Mouse (Mus musculus): ENCODE results near the gene Col12a1.
"Not testable (repeated sequence)": the region's sequence is repeated elsewhere in the genome, so short reads cannot be mapped to it uniquely, and the experiment has no call there.

Gene Col12a1

DNA sequence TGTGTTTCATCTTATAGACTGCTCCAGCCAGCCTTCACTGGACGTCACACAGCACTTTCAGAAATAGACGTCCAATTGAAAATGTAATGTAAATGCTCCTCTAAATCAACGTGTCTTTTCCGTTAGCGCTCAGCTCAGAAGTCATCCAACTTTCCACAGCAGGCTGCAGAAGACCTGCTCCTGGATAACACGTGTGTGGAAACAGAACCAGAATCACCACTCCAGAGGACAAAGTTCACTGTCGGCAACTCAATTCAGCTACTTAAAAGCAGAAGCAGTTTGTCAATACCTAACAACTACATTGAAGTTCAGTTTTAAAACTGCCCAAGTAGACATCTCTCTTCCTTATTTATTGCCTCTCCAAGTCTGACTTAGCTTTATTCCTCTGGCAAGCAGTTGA lies 29.3 kb downstream of the Col12a1 start:
- no peak for DNase-seq

GRCm38 (mm10) chr9:79687227-79687626 lies 31.4 kb downstream of the Col12a1 start:
- DNase-seq, result no peak

DNA sequence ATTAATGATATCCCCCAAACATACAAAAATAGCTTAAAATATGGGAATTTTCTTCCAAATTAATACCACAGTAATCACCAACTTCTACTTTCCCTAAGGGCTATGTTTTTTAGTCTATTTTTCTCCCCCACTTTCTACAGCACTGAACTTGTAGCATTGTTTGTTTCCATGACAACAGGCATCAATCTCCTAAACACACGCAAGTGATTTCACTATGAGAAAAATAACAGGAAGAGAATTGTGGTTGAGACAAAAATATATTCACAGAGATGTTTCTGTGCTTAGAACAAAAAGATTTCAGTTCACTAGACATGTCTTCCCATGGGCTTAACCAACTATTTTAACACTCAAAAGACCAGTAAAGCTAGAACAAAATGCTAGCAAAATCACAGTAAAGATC lies 32.6 kb downstream of the Col12a1 start:
- no peak for DNase-seq

DNA sequence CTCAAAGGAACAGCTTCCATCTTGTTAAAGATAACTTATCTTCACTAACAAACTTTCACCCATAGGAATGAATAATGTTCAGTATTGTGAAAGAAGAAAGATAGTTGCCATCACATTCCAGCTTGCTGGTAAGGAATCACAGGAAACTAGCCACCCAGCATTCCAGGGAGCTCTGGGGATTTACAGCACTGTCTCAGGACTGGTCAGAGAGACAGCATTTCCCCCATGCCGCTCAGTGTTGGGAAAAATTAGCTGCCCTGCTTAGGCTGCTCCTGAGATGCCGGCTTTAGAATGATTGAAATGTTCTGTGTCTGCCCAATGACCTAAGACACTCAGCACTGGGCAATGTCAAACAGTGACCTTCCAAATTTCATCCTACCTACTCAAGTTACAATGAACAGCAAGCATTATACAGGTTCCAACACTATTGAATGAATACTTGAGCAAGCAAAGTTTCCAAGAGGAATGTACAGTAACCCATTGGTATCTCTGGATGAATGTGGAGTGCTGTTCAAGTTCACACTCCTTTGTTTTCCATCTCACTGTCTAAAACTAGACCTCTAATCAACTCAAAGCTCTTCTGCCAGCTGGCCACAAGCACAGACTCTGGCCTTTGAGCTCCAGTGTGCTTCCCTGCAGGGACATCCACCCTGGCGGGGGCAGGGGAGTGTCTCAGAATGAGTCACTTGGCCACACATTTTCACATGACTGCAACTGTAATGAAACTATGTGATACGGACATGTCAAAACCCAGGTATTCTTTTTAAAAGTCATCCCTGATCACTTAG lies 38.0 kb downstream of the Col12a1 start:
- no peak for DNase-seq

DNA sequence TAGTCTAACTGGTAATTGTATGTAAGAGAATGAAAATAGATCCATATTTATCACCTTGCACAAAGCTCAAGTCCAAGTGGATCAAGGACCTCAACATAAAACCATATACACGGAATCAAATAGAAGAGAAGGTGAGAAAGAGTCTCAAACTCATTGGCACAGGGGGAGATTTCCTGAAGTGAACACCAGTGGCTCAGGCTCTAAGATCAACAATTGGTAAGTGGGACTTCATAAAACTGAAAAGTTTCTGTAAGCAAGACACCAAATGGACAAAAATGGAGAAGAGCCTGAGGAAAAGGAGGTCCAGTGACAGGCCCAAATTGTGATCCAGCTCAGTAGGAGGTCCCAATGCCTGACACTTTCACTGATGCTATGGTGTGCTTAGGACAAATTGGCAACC lies 49.8 kb downstream of the Col12a1 start:
- DNase-seq, result not testable (repeated sequence)

DNA sequence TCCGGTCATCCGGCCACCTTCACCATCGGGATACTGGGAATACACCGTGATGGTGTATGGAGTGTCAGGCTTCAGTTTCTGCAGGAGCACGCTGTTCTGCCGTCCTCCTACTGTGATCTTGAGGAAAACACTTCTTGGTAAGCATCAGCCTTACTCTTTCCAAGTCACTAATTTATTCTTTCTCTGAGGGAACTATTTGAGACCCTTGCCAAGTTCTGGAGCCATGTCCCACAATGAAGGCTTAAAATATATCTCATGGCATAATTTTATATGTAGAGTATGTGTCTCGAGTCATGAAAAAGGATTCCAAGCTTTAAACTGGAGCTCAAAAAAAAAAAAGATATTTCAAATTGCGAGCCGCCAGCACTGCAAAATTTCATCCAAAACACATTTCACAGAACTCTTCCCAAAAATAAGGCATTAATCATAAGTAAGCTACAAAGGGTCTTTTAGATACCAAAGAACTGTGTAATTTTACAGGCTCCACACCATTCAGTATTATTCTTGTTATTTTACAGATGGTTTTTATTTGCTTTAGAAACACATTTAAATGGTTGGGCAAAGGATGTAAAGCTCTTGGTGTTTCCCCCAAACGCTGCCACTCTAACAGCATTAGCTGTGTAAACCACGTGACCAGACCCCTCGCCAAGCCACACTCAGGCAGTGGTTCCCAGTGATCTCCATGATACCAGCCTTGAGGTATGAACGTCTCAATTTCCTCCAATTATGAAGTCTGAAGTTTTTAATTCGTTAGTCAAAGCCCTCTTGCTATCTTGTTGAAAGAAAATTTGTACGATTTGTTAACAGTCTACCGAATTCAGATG lies 65.1 kb downstream of the Col12a1 start:
- DNase-seq, result no peak

DNA sequence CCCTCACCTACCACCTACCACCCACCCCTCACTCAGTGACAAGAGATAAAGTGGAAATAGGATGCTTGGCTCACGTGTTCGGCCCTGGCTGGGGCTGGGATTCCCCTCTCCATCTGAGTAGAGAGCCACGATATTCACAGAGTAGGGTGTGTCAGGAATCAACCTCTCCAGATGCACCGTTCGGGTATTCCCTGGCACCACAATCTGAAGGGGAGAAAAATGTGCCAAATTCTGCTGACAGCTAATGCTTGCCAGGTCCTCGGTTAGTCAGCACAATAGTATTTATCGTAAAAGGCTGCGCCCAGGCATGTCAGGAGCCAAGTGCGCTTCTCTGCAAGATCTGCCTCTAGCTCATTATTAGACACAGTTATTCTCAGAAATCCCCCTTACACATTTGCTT lies 70.0 kb downstream of the Col12a1 start:
- no peak for DNase-seq

GRCm38 (mm10) chr9:79645757-79646156 lies 72.9 kb downstream of the Col12a1 start:
- no peak for DNase-seq

GRCm38 (mm10) chr9:79639430-79640090 lies 79.1 kb downstream of the Col12a1 start:
- DNase-seq, result no peak

GRCm38 (mm10) chr9:79637879-79638278 lies 80.8 kb downstream of the Col12a1 start:
- no peak for DNase-seq

- DNase-seq, result no peak
Observed at GRCm38 (mm10) chr9:79634076-79634475, 84.6 kb downstream of the Col12a1 start.

DNA sequence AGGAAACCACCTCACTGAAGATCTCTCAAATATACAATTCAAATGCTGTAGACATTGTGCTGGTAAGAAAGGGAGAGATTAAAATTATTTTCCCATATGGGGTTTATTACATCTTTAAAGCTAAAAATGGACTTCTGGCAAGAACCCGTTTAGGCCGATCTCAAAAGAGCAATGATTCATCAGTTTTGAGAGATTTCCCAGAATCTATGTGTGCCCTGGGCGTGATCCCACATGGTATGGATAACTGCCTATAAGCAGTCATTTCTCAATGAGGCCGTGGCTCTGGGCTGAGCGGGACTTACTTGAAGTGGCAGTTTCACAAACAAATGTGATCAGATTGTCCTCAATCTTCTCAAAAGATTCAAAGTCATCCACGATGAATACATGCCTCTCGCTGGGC lies 87.4 kb downstream of the Col12a1 start:
- DNase-seq, result no peak

GRCm38 (mm10) chr9:79618839-79619597 lies 99.6 kb downstream of the Col12a1 start:
- DNase-seq, result no peak

- DNase-seq, result no peak
Observed at GRCm38 (mm10) chr9:79617336-79617735, 101.3 kb downstream of the Col12a1 start.

DNA sequence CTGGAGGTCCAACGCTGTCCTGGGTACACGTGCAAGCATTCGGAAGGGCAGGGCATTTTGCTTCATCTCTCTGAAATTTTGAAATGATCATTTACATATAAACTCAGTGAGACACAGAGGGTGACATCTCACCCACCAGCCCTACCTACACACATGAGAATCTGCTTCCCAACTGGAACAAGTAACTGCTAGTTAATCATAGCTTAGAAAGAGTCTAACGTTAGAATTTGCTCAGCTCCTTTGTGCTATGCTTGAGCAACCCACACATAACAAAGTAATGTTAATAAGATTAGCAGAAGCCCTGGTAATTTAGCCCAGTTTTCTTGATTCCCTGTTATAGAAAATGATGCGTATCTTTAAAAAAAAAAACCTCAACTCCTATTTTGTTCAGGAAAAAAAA lies 102.6 kb downstream of the Col12a1 start:
- DNase-seq, result no peak

DNA sequence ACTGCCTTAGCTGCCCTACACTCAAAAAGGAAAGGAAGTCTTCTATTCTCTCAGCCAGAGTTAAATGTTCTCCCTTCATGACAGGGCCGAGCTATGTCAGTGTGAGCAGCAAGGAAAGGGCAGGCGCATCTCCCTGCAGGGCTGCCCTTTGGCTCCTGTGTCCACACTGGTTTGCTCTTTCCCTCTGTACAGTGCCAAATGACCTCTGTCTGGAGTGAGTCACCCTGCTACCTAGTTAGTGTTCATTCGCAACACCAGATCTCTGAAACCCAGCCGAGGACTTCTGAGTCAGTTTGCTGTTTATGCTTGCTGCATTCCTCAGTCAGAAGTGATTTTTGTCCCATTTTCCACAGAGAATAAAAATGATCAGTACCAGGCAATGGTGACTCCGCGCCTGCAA lies 108.3 kb downstream of the Col12a1 start:
- DNase-seq, result peak; percentile 61

DNA sequence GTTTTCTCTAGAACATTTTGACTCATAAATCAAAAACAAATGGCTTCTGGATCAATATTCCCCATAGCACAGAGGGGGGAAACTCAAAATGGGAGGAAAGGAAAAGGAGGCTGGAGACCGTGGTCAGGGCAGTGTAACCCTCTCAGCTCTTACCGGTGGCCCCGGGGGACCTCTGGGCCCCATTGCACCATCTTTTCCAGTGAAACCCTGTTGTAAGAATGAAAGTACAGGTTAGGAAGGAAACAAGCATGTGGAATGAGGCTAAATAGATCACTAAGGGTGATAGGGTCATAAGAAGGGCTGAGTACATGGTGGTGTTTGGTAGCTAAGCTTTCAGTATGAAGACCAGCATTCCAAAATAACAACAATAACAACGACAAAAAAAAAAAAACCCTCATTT lies 109.0 kb downstream of the Col12a1 start:
- no peak for DNase-seq

DNA sequence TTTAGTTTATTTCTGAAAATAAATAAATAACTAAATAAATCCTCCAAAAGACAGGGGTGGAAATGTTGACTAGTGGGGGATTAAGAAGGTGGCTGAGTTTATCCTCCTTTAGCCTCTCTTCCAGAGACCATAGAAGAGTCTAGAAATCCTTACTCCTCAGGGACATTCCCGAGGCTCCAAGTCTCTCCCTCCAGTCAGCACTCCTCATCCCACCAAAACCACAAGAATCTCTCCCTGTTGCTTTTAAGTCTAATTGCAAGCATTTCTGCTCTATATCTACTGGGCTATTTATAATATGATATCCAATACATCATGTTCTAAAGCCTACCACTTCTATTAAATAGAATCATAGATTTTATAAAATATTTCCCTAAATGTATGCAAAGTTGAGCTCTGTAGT lies 109.8 kb downstream of the Col12a1 start:
- no peak for DNase-seq

GRCm38 (mm10) chr9:79608062-79608531 lies 110.5 kb downstream of the Col12a1 start:
- DNase-seq, result no peak

DNA sequence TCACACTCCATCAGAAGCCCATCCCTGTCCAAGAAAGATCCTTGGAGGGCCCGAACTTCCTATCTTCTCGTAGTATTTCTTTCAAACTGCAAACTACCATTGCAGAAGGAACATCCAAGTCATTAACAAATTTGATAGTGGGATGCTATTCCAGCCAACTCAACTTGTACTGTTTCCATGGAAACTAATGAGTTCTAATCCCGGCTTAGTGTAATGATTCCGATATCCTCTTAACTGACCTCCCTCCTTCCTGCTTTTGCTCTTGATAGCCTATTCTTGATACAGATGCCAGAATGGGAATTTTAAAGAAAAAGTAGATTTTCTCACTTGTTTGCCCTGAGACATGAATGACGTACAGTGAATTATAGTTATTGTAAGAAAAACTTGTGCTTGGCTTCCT lies 112.5 kb downstream of the Col12a1 start:
- no peak for DNase-seq

- DNase-seq, result no peak
Observed at GRCm38 (mm10) chr9:79605722-79606121, 112.9 kb downstream of the Col12a1 start.

GRCm38 (mm10) chr9:79604546-79604945 lies 114.1 kb downstream of the Col12a1 start:
- peak; percentile 48 for DNase-seq

GRCm38 (mm10) chr9:79603448-79603847 lies 115.2 kb downstream of the Col12a1 start:
- DNase-seq, result no peak

All from kidney, adult 18-20 months (tissue).